Mouse (Mus musculus): ENCODE measurements around the gene Dhx33. TPM values are rescaled to one million over a fixed set of nuclear protein-coding genes. Genes with fewer than 3 reads are reported as not detected.
A peak's percentile ranks its signal among the peaks of the same experiment; 100 is the strongest.

The Dhx33 gene
- polyA plus RNA-seq, 1 experiment from 2014 or later = 12.4 TPM

DNA sequence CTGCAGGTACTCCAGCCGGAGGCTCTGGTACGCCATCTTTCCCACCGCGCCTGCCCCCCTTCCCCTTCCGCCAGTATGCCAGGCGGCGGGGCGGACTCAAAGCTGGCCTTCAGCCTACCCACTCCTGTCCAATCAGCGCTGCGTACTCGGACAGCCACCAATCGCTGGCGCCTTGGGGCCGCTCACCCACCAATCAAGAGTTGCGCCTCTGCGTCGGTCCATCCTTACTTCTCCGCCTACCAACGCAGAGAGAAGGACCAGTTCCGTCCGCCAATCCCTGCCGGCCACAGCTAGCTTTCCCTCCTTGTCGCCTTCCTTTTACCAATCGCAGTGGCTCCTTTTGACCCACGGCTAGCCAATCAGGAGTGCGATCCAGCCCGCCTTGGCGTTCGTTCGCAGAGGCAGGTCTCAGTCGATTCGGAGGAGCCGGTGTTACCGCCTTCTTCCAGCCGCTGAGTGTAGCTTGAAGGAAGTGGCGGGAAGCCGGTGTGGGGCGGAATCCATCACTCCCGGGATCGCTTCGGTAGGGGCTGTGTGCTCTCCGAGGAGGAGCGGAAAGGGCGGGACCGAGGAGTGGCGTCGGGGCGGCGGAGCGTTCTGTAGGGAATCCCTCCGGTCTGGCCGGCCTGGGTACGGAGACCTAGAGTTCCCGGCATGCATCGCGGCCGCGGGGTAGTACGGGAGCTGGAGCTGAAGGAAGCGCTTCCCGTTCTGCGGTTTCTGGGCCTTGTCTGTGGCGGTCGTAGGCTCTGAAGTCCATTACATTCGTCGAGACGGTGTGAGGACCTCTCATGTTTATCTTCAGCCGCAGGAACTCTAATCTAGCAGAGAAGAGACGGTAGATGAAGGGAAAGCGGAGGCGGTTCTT is 15.2 kb upstream of the Dhx33 start, which contains the start of the genes Mis12 and Derl2:
TSS of gene Mis12 (plus strand) at position 411 of the 868 bp plus-strand sequence.
TSS of gene Derl2 (minus strand) at position 641 of the 868 bp plus-strand sequence.
- Histone ChIP-seq H3K4me2 (ENCODE audit: low read depth, low read length) (peak within 1 kb of the TSS; percentile 97), H3K4me3 (ENCODE audit: low read length) (peak within 1 kb of the TSS; percentile 91), H3K9ac (ENCODE audit: low read length) (peak within 1 kb of the TSS; percentile 95), H3K36me3 (ENCODE audit: control insufficient read depth, insufficient read depth) (peaks cover 6% of the 10 kb centered on the region; the same call in 1 of the 2 replicates), H3K27ac (ENCODE audit: low read length) (peak within 1 kb of the TSS; percentile 88), H3K9me3 (replicated peaks; ENCODE audit: control insufficient read depth, low read length) (no peaks in the 10 kb centered on the region), H3K4me1 (ENCODE audit: control insufficient read depth, insufficient read depth, low read length) (peaks cover 21% of the 10 kb centered on the region), H3K27me3 (ENCODE audit: control insufficient read depth, insufficient read depth, low read length) (no peaks in the 10 kb centered on the region)
- peak; percentile 99 for ATAC-seq (replicated peaks; ENCODE audit: extremely low read depth, insufficient read depth, low FRiP score)
- under 1% methylated on average over 69 of the region's 71 CpGs for WGBS

DNA sequence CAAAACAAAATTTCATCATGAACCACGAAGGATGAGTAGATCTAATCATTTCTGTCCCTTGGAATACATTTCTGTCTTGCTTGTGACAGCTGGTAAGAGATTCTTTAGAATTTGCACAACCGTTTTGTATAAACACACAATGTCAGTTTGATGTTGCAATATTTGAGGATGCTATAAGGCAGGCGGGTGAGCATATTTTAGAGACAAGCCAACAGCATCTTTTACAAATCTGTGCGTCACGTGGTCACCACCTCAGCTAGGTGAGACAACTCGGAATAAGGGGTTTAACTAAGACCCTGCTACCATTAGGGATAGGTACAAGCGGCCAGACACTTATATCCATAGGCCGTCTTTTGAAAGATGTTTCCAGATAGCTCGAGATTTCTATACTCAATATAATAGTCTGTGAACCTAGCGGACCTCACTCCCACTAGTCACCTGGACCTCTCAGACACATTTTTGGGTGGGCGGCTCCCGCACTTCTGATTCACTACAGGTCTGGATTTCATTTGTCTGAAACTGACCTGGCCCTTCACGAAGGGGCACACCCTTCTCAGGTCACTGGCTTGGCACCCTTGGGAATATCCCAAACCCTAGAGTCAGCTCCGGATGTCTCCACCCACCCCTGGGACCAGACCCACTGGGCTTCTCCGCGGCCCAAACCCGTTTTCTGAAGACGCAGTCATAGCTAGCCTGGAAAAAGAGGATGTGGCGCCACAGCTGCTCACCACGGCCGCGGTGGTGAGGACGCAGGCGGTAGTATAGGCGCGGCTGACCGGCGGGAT is 14.4 kb upstream of the Dhx33 start:
- no peaks in the 10 kb centered on the region for H3K27me3 ChIP-seq (ENCODE audit: control insufficient read depth, insufficient read depth, low read length)
- H3K4me2 ChIP-seq (ENCODE audit: low read depth, low read length) = peak overlapping the region; percentile 97
- peak overlapping the region; percentile 91 for H3K4me3 ChIP-seq (ENCODE audit: low read length)
- peak overlapping the region; percentile 95 for H3K9ac ChIP-seq (ENCODE audit: low read length)
- ATAC-seq (replicated peaks; ENCODE audit: extremely low read depth, insufficient read depth, low FRiP score) = peak; percentile 10; the same call in 1 of the 2 replicates
- H3K9me3 ChIP-seq (replicated peaks; ENCODE audit: control insufficient read depth, low read length) = no peaks in the 10 kb centered on the region
- H3K27ac ChIP-seq (ENCODE audit: low read length) = peak overlapping the region; percentile 88
- H3K4me1 ChIP-seq (ENCODE audit: control insufficient read depth, insufficient read depth, low read length) = peaks cover 21% of the 10 kb centered on the region
- H3K36me3 ChIP-seq (ENCODE audit: control insufficient read depth, insufficient read depth) = peaks cover 11% of the 10 kb centered on the region
- 5% methylated on average over 28 of the region's 28 CpGs for WGBS

DNA sequence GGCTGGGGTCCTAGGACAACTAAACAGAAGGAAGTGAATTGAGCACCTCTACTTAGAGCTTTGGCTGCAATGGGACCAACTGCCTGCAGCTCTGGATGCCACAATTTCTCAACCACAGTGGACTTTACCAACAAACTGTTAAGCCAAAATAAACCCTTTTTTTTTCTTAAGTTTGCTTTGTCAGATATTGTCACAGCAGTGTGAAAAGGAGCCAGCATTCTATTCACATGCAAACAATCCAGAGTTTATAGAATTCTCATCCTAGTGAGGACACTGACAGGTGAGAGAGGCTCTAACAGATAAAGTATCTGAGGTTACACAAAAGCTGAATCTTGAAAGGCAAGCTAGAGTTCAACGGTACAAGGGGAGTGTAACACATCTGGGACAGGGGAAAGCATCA is 12.8 kb upstream of the Dhx33 start:
- Histone ChIP-seq H3K9ac (ENCODE audit: low read length) (no peak overlapping the region), H3K4me1 (ENCODE audit: control insufficient read depth, insufficient read depth, low read length) (peaks cover 21% of the 10 kb centered on the region), H3K27ac (ENCODE audit: low read length) (no peak overlapping the region), H3K4me3 (ENCODE audit: low read length) (no peak overlapping the region), H3K27me3 (ENCODE audit: control insufficient read depth, insufficient read depth, low read length) (no peaks in the 10 kb centered on the region), H3K36me3 (ENCODE audit: control insufficient read depth, insufficient read depth) (peaks cover 20% of the 10 kb centered on the region), H3K9me3 (replicated peaks; ENCODE audit: control insufficient read depth, low read length) (no peaks in the 10 kb centered on the region), H3K4me2 (ENCODE audit: low read depth, low read length) (no peak overlapping the region)
- 76% methylated on average over 1 of the region's 1 CpGs for WGBS
- no peak for ATAC-seq (replicated peaks; ENCODE audit: extremely low read depth, insufficient read depth, low FRiP score)

DNA sequence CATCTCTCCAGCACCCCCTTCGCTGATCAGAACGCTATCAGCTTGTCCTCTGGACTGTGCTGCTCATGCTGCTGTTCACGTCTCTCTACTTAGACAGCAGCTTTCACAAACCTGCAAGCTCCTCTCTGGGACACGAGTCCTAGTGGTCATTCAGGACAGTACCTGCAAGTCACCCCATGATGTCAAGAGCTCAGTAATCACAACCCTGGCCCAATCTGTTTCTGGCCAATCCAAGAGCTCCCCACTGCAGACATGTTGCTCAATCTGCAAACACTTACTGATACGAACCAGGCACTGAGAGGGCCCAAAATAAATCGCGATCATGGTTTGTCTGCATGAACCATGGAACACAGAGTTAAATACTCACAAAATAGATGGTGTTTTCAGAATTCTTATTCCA is 8.5 kb upstream of the Dhx33 start:
- Histone ChIP-seq H3K4me1 (ENCODE audit: control insufficient read depth, insufficient read depth, low read length) (peaks cover 2% of the 10 kb centered on the region), H3K4me3 (ENCODE audit: low read length) (no peak overlapping the region), H3K9ac (ENCODE audit: low read length) (no peak overlapping the region), H3K27ac (ENCODE audit: low read length) (no peak overlapping the region), H3K36me3 (ENCODE audit: control insufficient read depth, insufficient read depth) (peaks cover 46% of the 10 kb centered on the region), H3K27me3 (ENCODE audit: control insufficient read depth, insufficient read depth, low read length) (no peaks in the 10 kb centered on the region), H3K4me2 (ENCODE audit: low read depth, low read length) (no peak overlapping the region), H3K9me3 (replicated peaks; ENCODE audit: control insufficient read depth, low read length) (no peaks in the 10 kb centered on the region)
- no peak for ATAC-seq (replicated peaks; ENCODE audit: extremely low read depth, insufficient read depth, low FRiP score)
- 83% methylated on average over 7 of the region's 7 CpGs for WGBS

DNA sequence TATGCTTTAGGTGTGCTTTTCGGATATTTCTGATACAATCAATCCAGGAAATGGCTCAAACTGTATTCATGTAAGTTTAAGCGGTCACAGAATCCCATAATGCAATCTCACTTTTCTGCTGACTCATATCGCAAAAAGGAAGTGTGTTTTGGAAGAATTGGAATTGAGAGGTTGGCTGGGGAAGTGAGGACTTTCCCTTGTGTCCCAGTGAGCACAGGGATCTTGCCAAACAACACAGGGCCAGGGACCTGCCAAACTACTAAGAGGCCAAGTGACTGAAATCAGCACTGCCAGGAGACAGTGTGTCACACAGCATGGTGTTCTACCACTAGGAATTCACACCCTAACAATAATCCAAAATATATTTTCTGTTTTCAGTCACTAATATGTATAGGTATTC is 4.1 kb upstream of the Dhx33 start:
- Histone ChIP-seq H3K36me3 (ENCODE audit: control insufficient read depth, insufficient read depth) (peaks cover 42% of the 10 kb centered on the region), H3K27ac (ENCODE audit: low read length) (peak overlapping the region; percentile 35; the same call in 1 of the 2 replicates)
- WGBS = 70% methylated on average over 3 of the region's 3 CpGs

DNA sequence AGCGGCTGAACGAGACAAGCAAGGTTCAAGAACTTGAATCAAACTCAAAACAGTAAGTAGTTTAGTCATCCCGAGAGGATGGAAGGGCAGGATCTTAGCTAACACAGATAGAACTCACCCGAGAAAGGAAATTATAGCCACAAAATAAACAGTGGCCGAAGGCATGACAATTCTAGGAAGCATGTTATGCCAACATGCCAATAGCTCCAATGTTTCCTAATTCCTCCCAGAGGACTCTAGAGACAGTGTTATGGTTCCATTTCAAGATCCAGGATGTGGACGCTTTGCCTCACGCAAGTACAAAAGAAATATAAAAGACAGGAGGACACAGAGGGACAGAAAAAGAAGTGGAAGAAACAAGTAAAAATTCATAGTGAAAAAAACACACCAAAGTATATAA is 3.6 kb upstream of the Dhx33 start:
- WGBS = 76% methylated on average over 7 of the region's 7 CpGs
- H3K27me3 ChIP-seq (ENCODE audit: control insufficient read depth, insufficient read depth, low read length) = no peaks in the 10 kb centered on the region
- H3K36me3 ChIP-seq (ENCODE audit: control insufficient read depth, insufficient read depth) = peaks cover 40% of the 10 kb centered on the region
- ATAC-seq (replicated peaks; ENCODE audit: extremely low read depth, insufficient read depth, low FRiP score) = no peak
- no peak overlapping the region for H3K4me3 ChIP-seq (ENCODE audit: low read length)
- H3K9ac ChIP-seq (ENCODE audit: low read length) = no peak overlapping the region
- H3K4me2 ChIP-seq (ENCODE audit: low read depth, low read length) = no peak overlapping the region
- peaks cover 7% of the 10 kb centered on the region for H3K4me1 ChIP-seq (ENCODE audit: control insufficient read depth, insufficient read depth, low read length)
- no peaks in the 10 kb centered on the region for H3K9me3 ChIP-seq (replicated peaks; ENCODE audit: control insufficient read depth, low read length)
- H3K27ac ChIP-seq (ENCODE audit: low read length) = no peak overlapping the region

More for the DNA sequence above, 4.1 kb upstream of the Dhx33 start:
- ATAC-seq (replicated peaks; ENCODE audit: extremely low read depth, insufficient read depth, low FRiP score) = no peak
- no peak overlapping the region for H3K4me2 ChIP-seq (ENCODE audit: low read depth, low read length)
- H3K27me3 ChIP-seq (ENCODE audit: control insufficient read depth, insufficient read depth, low read length) = no peaks in the 10 kb centered on the region
- no peak overlapping the region for H3K9ac ChIP-seq (ENCODE audit: low read length)
- 0 out of 2 replicates have a peak, but pooled peaks cover 2% of the 10 kb centered on the region for H3K4me1 ChIP-seq (ENCODE audit: control insufficient read depth, insufficient read depth, low read length)
- H3K9me3 ChIP-seq (replicated peaks; ENCODE audit: control insufficient read depth, low read length) = no peaks in the 10 kb centered on the region
- no peak overlapping the region for H3K4me3 ChIP-seq (ENCODE audit: low read length)

DNA sequence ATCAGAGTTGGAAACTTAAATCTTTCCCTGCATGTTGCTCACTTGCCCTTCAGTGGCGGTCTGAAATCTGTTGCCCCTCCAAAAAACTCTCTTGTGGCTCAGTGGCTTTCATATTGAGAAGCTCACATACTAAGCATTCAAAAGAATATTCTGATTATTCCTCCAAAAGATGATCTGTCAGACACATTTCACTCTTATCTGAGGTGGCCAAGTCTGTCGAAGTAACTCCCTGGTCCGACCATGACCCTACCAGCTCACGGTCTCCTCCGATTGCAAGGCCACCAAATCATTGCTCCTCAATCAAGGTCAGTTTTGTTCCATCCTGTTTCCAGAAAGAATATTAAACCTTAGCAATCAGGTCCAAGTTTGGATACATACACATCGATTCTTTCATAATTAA is 2.8 kb upstream of the Dhx33 start:
- ATAC-seq (replicated peaks; ENCODE audit: extremely low read depth, insufficient read depth, low FRiP score) = no peak
- no peak overlapping the region for H3K4me3 ChIP-seq (ENCODE audit: low read length)
- no peak overlapping the region for H3K4me2 ChIP-seq (ENCODE audit: low read depth, low read length)
- no peak overlapping the region for H3K27ac ChIP-seq (ENCODE audit: low read length)
- 85% methylated on average over 6 of the region's 6 CpGs for WGBS
- no peak overlapping the region for H3K9ac ChIP-seq (ENCODE audit: low read length)
- H3K36me3 ChIP-seq (ENCODE audit: control insufficient read depth, insufficient read depth) = peaks cover 32% of the 10 kb centered on the region
- H3K4me1 ChIP-seq (ENCODE audit: control insufficient read depth, insufficient read depth, low read length) = peaks cover 11% of the 10 kb centered on the region
- no peaks in the 10 kb centered on the region for H3K27me3 ChIP-seq (ENCODE audit: control insufficient read depth, insufficient read depth, low read length)
- no peaks in the 10 kb centered on the region for H3K9me3 ChIP-seq (replicated peaks; ENCODE audit: control insufficient read depth, low read length)

DNA sequence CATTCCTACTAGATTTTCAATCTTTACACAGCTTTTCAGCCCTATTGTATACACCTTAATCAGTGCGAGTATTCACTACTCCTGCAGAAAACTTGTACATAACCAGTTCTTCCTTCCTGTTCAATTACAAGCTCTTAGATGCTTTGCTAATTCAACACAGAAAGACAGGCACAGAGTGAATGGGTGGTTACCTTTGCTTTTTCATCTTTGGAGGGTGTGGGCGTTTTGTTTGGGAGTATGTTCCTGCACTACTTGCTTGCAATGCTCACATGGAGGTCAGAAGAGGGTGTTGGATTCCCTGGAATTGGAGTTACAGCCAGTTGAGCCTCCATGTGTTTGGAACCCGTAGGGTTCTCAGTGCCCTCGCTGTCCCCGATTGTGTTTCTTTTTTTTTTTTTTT is 809 bp upstream of the Dhx33 start:
- Histone ChIP-seq H3K9me3 (replicated peaks; ENCODE audit: control insufficient read depth, low read length) (no peaks in the 10 kb centered on the region), H3K4me2 (ENCODE audit: low read depth, low read length) (peak overlapping the region; percentile 60), H3K4me3 (ENCODE audit: low read length) (peak overlapping the region; percentile 99), H3K27me3 (ENCODE audit: control insufficient read depth, insufficient read depth, low read length) (no peaks in the 10 kb centered on the region), H3K36me3 (ENCODE audit: control insufficient read depth, insufficient read depth) (peaks cover 17% of the 10 kb centered on the region), H3K4me1 (ENCODE audit: control insufficient read depth, insufficient read depth, low read length) (peaks cover 11% of the 10 kb centered on the region), H3K27ac (ENCODE audit: low read length) (no peak overlapping the region), H3K9ac (ENCODE audit: low read length) (peak overlapping the region; percentile 66)
- ATAC-seq (replicated peaks; ENCODE audit: extremely low read depth, insufficient read depth, low FRiP score) = no peak
- WGBS = 56% methylated on average over 5 of the region's 5 CpGs

All from heart, embryonic 16.5 days (tissue).